Mouse (Mus musculus) hindbrain, embryonic 11.5 days (tissue): ENCODE data around the gene Hnrnpll. TPM values are rescaled to one million over a fixed set of nuclear protein-coding genes. Genes with fewer than 3 reads are reported as not detected.

Experiments used
- ATAC-seq: fragments of 200-750 bp; cut with Nextera tagmentation; 2 replicates; pipeline ENCODE4 v1.8.0; 2017; ENCODE audit warnings: mild to moderate bottlenecking, moderate TSS enrichment, moderate library complexity; ENCODE audit not compliant: low FRiP score
- DNase-seq: peaks from one replicate; pipeline ENCODE4 v3.0.0-alpha.2; 2015; ENCODE audit warnings: low spot score
- H3K27ac ChIP-seq: fragments of 300-500 bp; sonication (generic); 2 replicates; pipeline ENCODE4 v1.5.1; 2014; ENCODE audit warnings: mild to moderate bottlenecking, low read depth, low read length
- H3K27me3 ChIP-seq: fragments of 300-500 bp; sonication (generic); 2 replicates; pipeline ENCODE4 v1.6.1; 2014; ENCODE audit warnings: mild to moderate bottlenecking, low read length, moderate library complexity, mixed read lengths; ENCODE audit not compliant: control insufficient read depth, insufficient read depth
- H3K36me3 ChIP-seq: fragments of 300-500 bp; sonication (generic); 2 replicates; pipeline ENCODE4 v1.6.1; 2014; ENCODE audit warnings: mild to moderate bottlenecking, low read length, moderate library complexity, mixed read lengths; ENCODE audit not compliant: control insufficient read depth, insufficient read depth
- H3K4me1 ChIP-seq: fragments of 300-500 bp; sonication (generic); replicated peaks from 2 replicates; pipeline ENCODE4 v1.6.1; 2014; ENCODE audit warnings: low read length, mixed read lengths; ENCODE audit not compliant: control insufficient read depth, insufficient read depth
- H3K4me2 ChIP-seq: fragments of 300-500 bp; sonication (generic); replicated peaks from 2 replicates; pipeline ENCODE4 v1.6.1; 2014; ENCODE audit warnings: mild to moderate bottlenecking, low read depth, low read length
- H3K4me3 ChIP-seq: fragments of 300-500 bp; sonication (generic); 2 replicates; pipeline ENCODE4 v1.5.1; 2014; ENCODE audit warnings: low read depth, low read length
- H3K9ac ChIP-seq: fragments of 300-500 bp; sonication (generic); 2 replicates; pipeline ENCODE4 v1.6.1; 2014; ENCODE audit warnings: low read depth, low read length
- H3K9me3 ChIP-seq: fragments of 300-500 bp; sonication (generic); 2 replicates; pipeline ENCODE4 v1.6.1; 2016; ENCODE audit warnings: low read length; ENCODE audit not compliant: control insufficient read depth
- WGBS: fragments of 180-500 bp; shearing (Covaris S2); extraction: QIAGEN DNeasy Blood & Tissue Kit; methylation state at CpG from one replicate; pipeline ENCODE4 v1.1.7; 2014; 5-methylcytosine and 5-hydroxymethylcytosine counted together
- polyA plus RNA-seq: library from polyadenylated mRNA; unstranded; fragments of >200 nt; fragmentation: Nextera tagmentation; extraction: Ambion mirVana; gene quantifications from 2 replicates; pipeline ENCODE4 v1.2.1, GENCODE M21; 2014

The Hnrnpll gene
- polyA plus RNA-seq, 1 experiment from 2014 or later = 123 TPM

GRCm38 (mm10) chr17:80048230-80048629 lies 13.9 kb downstream of the Hnrnpll start:
- Histone ChIP-seq H3K9ac (no peak overlapping the region), H3K9me3 (no peaks in the 10 kb centered on the region), H3K36me3 (peaks cover 10% of the 10 kb centered on the region), H3K27me3 (no peaks in the 10 kb centered on the region), H3K27ac (no peak overlapping the region), H3K4me1 (no peaks in the 10 kb centered on the region), H3K4me2 (no peak overlapping the region), H3K4me3 (no peak overlapping the region)
- ATAC-seq = no peak
- 80% methylated on average over 7 of the region's 7 CpGs for WGBS
- DNase-seq = peak; percentile 76

DNA sequence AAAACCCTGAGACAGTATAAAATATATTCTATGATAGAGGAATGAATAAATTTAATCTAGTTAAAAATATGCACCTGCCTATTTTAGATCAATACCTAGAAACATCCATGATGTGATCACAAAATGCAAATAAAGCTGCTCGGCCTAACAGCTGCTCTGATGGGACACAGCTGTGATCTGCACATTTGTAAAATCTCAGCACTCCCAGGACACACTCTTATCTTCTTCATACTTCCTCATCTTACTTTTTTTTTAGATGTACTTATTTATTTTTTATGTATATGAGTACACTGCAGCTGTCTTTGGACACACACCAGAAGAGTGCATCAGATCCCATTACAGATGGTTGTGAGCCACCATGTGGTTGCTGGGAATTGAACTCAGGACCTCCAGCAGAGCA lies 20.4 kb downstream of the Hnrnpll start:
- 88% methylated on average over 1 of the region's 1 CpGs for WGBS
- ATAC-seq (no peak), DNase-seq (no peak)
- H3K27me3 ChIP-seq = no peaks in the 10 kb centered on the region
- H3K4me3 ChIP-seq = no peak overlapping the region
- no peaks in the 10 kb centered on the region for H3K4me1 ChIP-seq
- no peak overlapping the region for H3K9ac ChIP-seq
- H3K27ac ChIP-seq = no peak overlapping the region
- peaks cover 2% of the 10 kb centered on the region; the same call in 1 of the 2 replicates for H3K36me3 ChIP-seq
- no peaks in the 10 kb centered on the region for H3K9me3 ChIP-seq
- H3K4me2 ChIP-seq = no peak overlapping the region

GRCm38 (mm10) chr17:80028675-80029074 lies 33.5 kb downstream of the Hnrnpll start:
- Histone ChIP-seq H3K4me3 (no peak overlapping the region), H3K27me3 (no peaks in the 10 kb centered on the region), H3K4me2 (no peak overlapping the region), H3K9ac (no peak overlapping the region), H3K36me3 (peaks cover 11% of the 10 kb centered on the region; the same call in 1 of the 2 replicates), H3K4me1 (no peaks in the 10 kb centered on the region), H3K27ac (no peak overlapping the region), H3K9me3 (no peaks in the 10 kb centered on the region)
- ATAC-seq (no peak), DNase-seq (no peak)
- 91% methylated on average over 6 of the region's 6 CpGs for WGBS

GRCm38 (mm10) chr17:80026189-80026936 lies 35.8 kb downstream of the Hnrnpll start:
- H3K4me2 ChIP-seq = no peak overlapping the region
- no peaks in the 10 kb centered on the region for H3K4me1 ChIP-seq
- no peaks in the 10 kb centered on the region for H3K9me3 ChIP-seq
- no peak overlapping the region for H3K4me3 ChIP-seq
- DNase-seq (no peak), ATAC-seq (no peak)
- 94% methylated on average over 5 of the region's 5 CpGs for WGBS
- no peaks in the 10 kb centered on the region for H3K27me3 ChIP-seq
- no peak overlapping the region for H3K9ac ChIP-seq
- no peak overlapping the region for H3K27ac ChIP-seq
- H3K36me3 ChIP-seq = 0 out of 2 replicates have a peak, but pooled peaks cover 3% of the 10 kb centered on the region

DNA sequence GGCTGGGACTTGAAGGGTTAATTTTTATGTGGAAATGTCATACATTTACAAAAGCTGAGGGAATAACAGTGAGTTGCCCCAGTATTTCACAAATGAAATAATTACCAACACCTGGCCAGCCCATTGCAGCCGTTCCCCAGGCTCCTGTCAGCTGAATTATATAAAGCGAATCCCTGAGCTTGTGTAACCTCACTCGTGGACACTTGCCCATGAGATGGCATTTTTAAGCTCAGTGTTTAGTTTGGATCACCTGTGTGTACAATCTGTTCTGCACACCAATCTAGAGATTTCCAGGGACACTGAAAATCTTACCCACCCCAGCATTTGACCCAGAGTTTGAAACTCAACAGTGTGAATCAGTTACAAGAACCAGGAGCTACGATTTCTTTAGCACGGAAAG lies 40.0 kb downstream of the Hnrnpll start:
- Histone ChIP-seq H3K4me2 (no peak overlapping the region), H3K27me3 (no peaks in the 10 kb centered on the region), H3K4me3 (no peak overlapping the region), H3K4me1 (0 out of 2 replicates have a peak, but pooled peaks cover 2% of the 10 kb centered on the region), H3K9ac (no peak overlapping the region), H3K36me3 (no peaks in the 10 kb centered on the region), H3K9me3 (no peaks in the 10 kb centered on the region), H3K27ac (no peak overlapping the region)
- ATAC-seq (no peak), DNase-seq (no peak)
- WGBS = 83% methylated on average over 5 of the region's 5 CpGs

DNA sequence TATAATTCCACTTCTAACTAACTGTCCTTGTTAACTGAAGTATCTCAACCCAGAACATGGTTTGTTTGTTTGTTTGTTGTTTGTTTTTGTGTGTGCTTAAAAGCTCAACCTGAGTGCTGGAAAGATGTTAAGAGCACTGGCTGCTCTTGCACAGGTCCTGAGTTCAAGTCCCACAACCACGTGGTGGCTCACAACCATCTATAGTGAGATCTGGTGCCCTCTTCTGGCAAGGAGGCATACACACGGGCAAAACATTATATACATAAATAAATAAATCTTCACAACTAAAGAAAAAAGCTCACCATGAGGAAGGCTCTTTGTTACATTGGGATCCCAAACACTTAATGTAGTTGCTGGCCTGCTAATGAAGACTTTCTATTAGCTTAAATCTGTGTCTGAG lies 41.6 kb downstream of the Hnrnpll start:
- no peaks in the 10 kb centered on the region for H3K27me3 ChIP-seq
- no peak for ATAC-seq
- WGBS = 77% methylated on average over 2 of the region's 2 CpGs

DNA sequence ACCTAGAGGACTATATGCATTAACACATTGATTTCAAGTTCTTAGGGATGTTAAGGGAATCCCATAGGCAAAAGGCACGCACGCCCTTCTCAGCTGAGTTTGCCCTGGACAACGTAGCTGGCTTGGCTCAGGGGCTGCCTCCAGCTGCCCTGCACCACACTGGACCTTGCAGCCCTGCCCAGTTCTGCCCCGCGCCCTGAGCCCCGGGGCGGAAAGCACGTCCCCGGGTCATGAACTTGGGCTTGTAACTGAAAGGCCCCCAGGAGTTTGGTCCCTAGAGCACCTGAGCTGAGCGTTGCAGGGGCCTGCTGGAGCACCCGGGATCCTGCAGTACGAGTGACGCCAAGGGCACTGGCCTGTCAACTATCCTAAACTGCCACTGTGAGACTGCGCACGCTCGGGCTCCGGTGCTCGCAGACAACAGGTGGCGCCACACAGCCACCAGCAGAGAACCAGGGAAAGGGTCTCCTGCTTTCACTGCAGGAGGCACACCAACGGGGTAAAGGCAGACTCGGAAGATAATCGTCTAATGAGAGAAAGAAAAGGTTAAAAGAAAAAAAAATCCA lies 43.1 kb downstream of the Hnrnpll start:
- H3K9me3 ChIP-seq = no peaks in the 10 kb centered on the region
- H3K36me3 ChIP-seq = no peaks in the 10 kb centered on the region
- WGBS = 12% methylated on average over 22 of the region's 22 CpGs
- ATAC-seq (no peak; the same call in 1 of the 2 replicates), DNase-seq (peak; percentile 56)
- H3K4me2 ChIP-seq = peak overlapping the region; percentile 36; the same call in 1 of the 2 replicates
- H3K4me3 ChIP-seq = no peak overlapping the region
- 0 out of 2 replicates have a peak, but pooled peaks cover 2% of the 10 kb centered on the region for H3K4me1 ChIP-seq
- H3K9ac ChIP-seq = no peak overlapping the region
- no peak overlapping the region for H3K27ac ChIP-seq
- no peaks in the 10 kb centered on the region for H3K27me3 ChIP-seq

More for the DNA sequence above, 41.6 kb downstream of the Hnrnpll start:
- no peak overlapping the region for H3K9ac ChIP-seq
- H3K9me3 ChIP-seq = no peaks in the 10 kb centered on the region
- no peaks in the 10 kb centered on the region for H3K36me3 ChIP-seq
- DNase-seq = no peak
- 0 out of 2 replicates have a peak, but pooled peaks cover 2% of the 10 kb centered on the region for H3K4me1 ChIP-seq
- no peak overlapping the region for H3K4me2 ChIP-seq
- no peak overlapping the region for H3K4me3 ChIP-seq
- no peak overlapping the region for H3K27ac ChIP-seq

- WGBS = 69% methylated on average over 12 of the region's 12 CpGs
Observed at GRCm38 (mm10) chr17:80018239-80018975, 43.7 kb downstream of the Hnrnpll start.

More at GRCm38 (mm10) chr17:80018239-80018975, 43.7 kb downstream of the Hnrnpll start:
- no peaks in the 10 kb centered on the region for H3K27me3 ChIP-seq
- H3K9me3 ChIP-seq = no peaks in the 10 kb centered on the region
- no peaks in the 10 kb centered on the region for H3K36me3 ChIP-seq
- H3K9ac ChIP-seq = no peak overlapping the region
- H3K4me2 ChIP-seq = no peak overlapping the region
- 0 out of 2 replicates have a peak, but pooled peaks cover 2% of the 10 kb centered on the region for H3K4me1 ChIP-seq
- H3K4me3 ChIP-seq = no peak overlapping the region
- H3K27ac ChIP-seq = no peak overlapping the region
- DNase-seq = no peak
- no peak for ATAC-seq
